Mouse (Mus musculus): ENCODE results near the gene Tsc22d3.

- TF ChIP-seq POLR2A (IDR thresholded peaks at IDR 0.05; ENCODE audit: insufficient read depth, low read depth, low read length) = no peak
- no peak for TF ChIP-seq CTCF (IDR thresholded peaks at IDR 0.05)
Observed at GRCm38 (mm10) chrX:140575636-140576035, 24.8 kb downstream of the Tsc22d3 start.
